Mouse (Mus musculus) c-Kit-positive CD71-positive TER-119-negative erythroid progenitor cells, embryonic 14.5 days (primary cell): ENCODE measurements at regions not wholly inside any gene's neighbourhood (a gene's known extent, or its start where the extent isn't known, plus 50 kb on each side); places are given as distances from the start of the nearest gene placed in this dataset.

ENCODE experiments used
- DNase-seq: peaks from one replicate; pipeline ENCODE4 v3.0.0-alpha.2; 2013; ENCODE audit warnings: low read depth

GRCm38 (mm10) chr10:66864161-66864862 lies 231.6 kb upstream of the Jmjd1c start:
- DNase-seq = peak; percentile 21

- DNase-seq = no peak
Measured at GRCm38 (mm10) chr10:66865010-66865582, 230.8 kb upstream of the Jmjd1c start.

GRCm38 (mm10) chr10:66871133-66871664 lies 224.7 kb upstream of the Jmjd1c start:
- no peak for DNase-seq

- DNase-seq = no peak
Measured at GRCm38 (mm10) chr10:66871673-66872072, 224.3 kb upstream of the Jmjd1c start.

- no peak for DNase-seq
Measured at GRCm38 (mm10) chr10:66873468-66873867, 222.5 kb upstream of the Jmjd1c start.

- DNase-seq = no peak
Measured at GRCm38 (mm10) chr10:66879071-66879470, 216.9 kb upstream of the Jmjd1c start.

- DNase-seq = no peak
Measured at GRCm38 (mm10) chr10:66882825-66883224, 213.1 kb upstream of the Jmjd1c start.

GRCm38 (mm10) chr10:66885575-66885974 lies 210.3 kb upstream of the Jmjd1c start:
- DNase-seq = no peak

- no peak for DNase-seq
Measured at GRCm38 (mm10) chr10:66889786-66890555, 206.0 kb upstream of the Jmjd1c start.

GRCm38 (mm10) chr10:66891811-66892210 lies 204.1 kb upstream of the Jmjd1c start:
- no peak for DNase-seq

GRCm38 (mm10) chr10:66893836-66894235 lies 202.1 kb upstream of the Jmjd1c start:
- no peak for DNase-seq

- no peak for DNase-seq
Measured at GRCm38 (mm10) chr10:66896698-66897622, 199.0 kb upstream of the Jmjd1c start.

- no peak for DNase-seq
Measured at GRCm38 (mm10) chr10:66899724-66900123, 196.2 kb upstream of the Jmjd1c start.

GRCm38 (mm10) chr10:66900781-66901180 lies 195.1 kb upstream of the Jmjd1c start:
- no peak for DNase-seq

GRCm38 (mm10) chr10:66901873-66902272 lies 194.1 kb upstream of the Jmjd1c start:
- no peak for DNase-seq

GRCm38 (mm10) chr10:66904552-66905367 lies 191.2 kb upstream of the Jmjd1c start:
- DNase-seq = no peak

- DNase-seq = peak; percentile 34
Measured at GRCm38 (mm10) chr10:66907842-66908241, 188.1 kb upstream of the Jmjd1c start.

GRCm38 (mm10) chr10:66909204-66909889 lies 186.6 kb upstream of the Jmjd1c start:
- DNase-seq = peak; percentile 40

- DNase-seq = no peak
Measured at GRCm38 (mm10) chr10:66909905-66910681, 185.8 kb upstream of the Jmjd1c start.
